Mouse (Mus musculus) kidney, embryonic 14.5 days (tissue): ENCODE measurements around the gene Phf10. TPM values are rescaled to one million over a fixed set of nuclear protein-coding genes. Genes with fewer than 3 reads are reported as not detected.
"Not testable (repeated sequence)": the region's sequence is repeated elsewhere in the genome, so short reads cannot be mapped to it uniquely, and the experiment has no call there.

ENCODE experiments used
- ATAC-seq: fragments of 200-750 bp; cut with Nextera tagmentation; 2 replicates; pipeline ENCODE4 v1.8.0; 2017; ENCODE audit warnings: moderate number of reproducible peaks, mild to moderate bottlenecking, moderate TSS enrichment, moderate library complexity; ENCODE audit not compliant: low FRiP score, low TSS enrichment
- H3K27ac ChIP-seq: fragments of 300-500 bp; sonication (generic); 2 replicates; pipeline ENCODE4 v1.5.1; 2014; ENCODE audit warnings: low read depth, mild to moderate bottlenecking, low read length, moderate library complexity, mixed read lengths
- H3K27me3 ChIP-seq: fragments of 300-500 bp; sonication (generic); 2 replicates; pipeline ENCODE4 v1.6.1; 2014; ENCODE audit warnings: mild to moderate bottlenecking, low read length; ENCODE audit not compliant: control insufficient read depth, insufficient read depth
- H3K36me3 ChIP-seq: fragments of 300-500 bp; sonication (generic); 2 replicates; pipeline ENCODE4 v1.6.1; 2014; ENCODE audit warnings: low read length, mixed read lengths; ENCODE audit not compliant: control insufficient read depth, insufficient read depth
- H3K4me1 ChIP-seq: fragments of 300-500 bp; sonication (generic); 2 replicates; pipeline ENCODE4 v1.6.1; 2014; ENCODE audit warnings: low read length, mixed read lengths; ENCODE audit not compliant: control insufficient read depth, insufficient read depth
- H3K4me2 ChIP-seq: fragments of 300-500 bp; sonication (generic); replicated peaks from 2 replicates; pipeline ENCODE4 v1.6.1; 2014; ENCODE audit warnings: low read depth, mild to moderate bottlenecking, low read length
- H3K4me3 ChIP-seq: fragments of 300-500 bp; sonication (generic); 2 replicates; pipeline ENCODE4 v1.5.1; 2014; ENCODE audit warnings: mild to moderate bottlenecking, low read length
- H3K9ac ChIP-seq: fragments of 300-500 bp; sonication (generic); 2 replicates; pipeline ENCODE4 v1.6.1; 2014; ENCODE audit warnings: low read depth, mild to moderate bottlenecking, low read length, moderate library complexity
- H3K9me3 ChIP-seq: fragments of 300-500 bp; sonication (generic); 2 replicates; pipeline ENCODE4 v1.6.1; 2016; ENCODE audit warnings: low read length; ENCODE audit not compliant: control insufficient read depth
- WGBS: fragments of 180-500 bp; shearing (Covaris S2); extraction: QIAGEN DNeasy Blood & Tissue Kit; methylation state at CpG from one replicate; pipeline ENCODE4 v1.1.7; 2014; 5-methylcytosine and 5-hydroxymethylcytosine counted together
- polyA plus RNA-seq: library from polyadenylated mRNA; unstranded; fragments of >200 nt; fragmentation: Nextera tagmentation; extraction: Ambion mirVana; gene quantifications from 2 replicates; pipeline ENCODE4 v1.2.1, GENCODE M21; 2014

The Phf10 gene
- polyA plus RNA-seq, 1 experiment from 2014 or later: 37.4 TPM

GRCm38 (mm10) chr17:14909331-14909730, 51.7 kb downstream of the Phf10 start:
- H3K36me3 ChIP-seq: no peaks in the 10 kb centered on the region
- no peak for ATAC-seq
- H3K4me3 ChIP-seq: no peak overlapping the region
- H3K27ac ChIP-seq: no peak overlapping the region
- H3K27me3 ChIP-seq: no peaks in the 10 kb centered on the region
- 83% methylated on average over 5 of the region's 5 CpGs for whole genome bisulfite sequencing
- no peak overlapping the region for H3K9ac ChIP-seq
- H3K4me1 ChIP-seq: no peaks in the 10 kb centered on the region
- no peak overlapping the region for H3K4me2 ChIP-seq
- H3K9me3 ChIP-seq: no peaks in the 10 kb centered on the region

GRCm38 (mm10) chr17:14907136-14907535, 53.9 kb downstream of the Phf10 start:
- H3K9me3 ChIP-seq: no peaks in the 10 kb centered on the region
- ATAC-seq: no peak
- no peaks in the 10 kb centered on the region for H3K27me3 ChIP-seq
- H3K9ac ChIP-seq: no peak overlapping the region
- H3K36me3 ChIP-seq: no peaks in the 10 kb centered on the region
- H3K4me2 ChIP-seq: no peak overlapping the region
- H3K4me3 ChIP-seq: no peak overlapping the region
- no peaks in the 10 kb centered on the region for H3K4me1 ChIP-seq
- no peak overlapping the region for H3K27ac ChIP-seq
- WGBS: 78% methylated on average over 12 of the region's 12 CpGs

DNA sequence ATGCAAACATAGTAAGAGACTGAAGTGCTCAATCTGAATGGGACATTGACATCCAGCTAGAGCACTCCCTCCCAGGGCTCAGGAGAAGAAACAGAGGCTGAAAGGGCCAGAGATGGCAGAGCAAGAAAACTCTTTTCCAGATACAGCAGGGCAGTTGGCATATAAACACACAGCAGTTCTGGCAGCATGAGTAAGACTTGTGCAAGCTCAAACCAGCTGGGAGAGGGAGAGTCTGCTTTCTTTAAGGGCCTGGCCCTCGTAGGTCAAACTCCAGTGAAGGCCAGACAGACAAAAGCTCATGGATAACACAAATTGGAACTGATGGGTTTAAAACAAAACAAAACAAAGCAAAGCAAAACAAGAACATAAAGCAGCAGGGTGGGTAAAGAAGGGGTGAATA, 54.5 kb downstream of the Phf10 start:
- Histone ChIP-seq H3K9ac (no peak overlapping the region), H3K4me3 (no peak overlapping the region), H3K4me2 (no peak overlapping the region), H3K36me3 (no peaks in the 10 kb centered on the region), H3K27ac (no peak overlapping the region), H3K4me1 (no peaks in the 10 kb centered on the region), H3K27me3 (no peaks in the 10 kb centered on the region), H3K9me3 (no peaks in the 10 kb centered on the region)
- ATAC-seq: no peak
- WGBS: 30% methylated on average over 1 of the region's 1 CpGs

DNA sequence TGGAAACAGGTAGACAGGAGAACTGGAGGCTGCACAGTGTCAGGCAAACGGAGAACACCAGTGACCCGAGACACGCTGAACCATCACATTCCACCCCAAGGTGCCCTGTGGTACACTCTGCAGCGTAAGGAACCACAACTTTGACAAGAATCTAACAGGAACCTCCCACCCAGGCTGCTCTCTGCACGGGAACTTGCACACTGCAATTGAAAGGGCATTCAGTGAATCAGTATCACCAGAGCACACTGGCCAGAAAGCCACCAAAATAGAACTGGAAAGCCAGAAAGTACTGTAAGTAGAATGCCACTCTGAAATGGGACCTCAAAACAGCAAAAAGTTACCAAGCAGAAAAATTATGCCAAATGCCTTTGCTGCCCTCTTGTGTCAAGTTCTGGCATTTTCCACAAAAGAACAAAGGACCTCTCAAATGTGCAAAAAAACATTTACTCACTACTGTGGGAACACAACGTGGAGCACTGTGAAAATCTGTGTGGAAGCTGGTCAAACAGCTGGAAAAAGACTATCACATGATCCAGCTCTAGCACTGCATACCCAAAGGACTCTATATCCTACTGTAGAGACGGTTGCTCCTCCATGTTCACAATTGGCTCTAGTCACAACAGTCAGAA, 56.3 kb downstream of the Phf10 start:
- no peaks in the 10 kb centered on the region for H3K36me3 ChIP-seq
- H3K27me3 ChIP-seq: no peaks in the 10 kb centered on the region
- 53% methylated on average over 7 of the region's 7 CpGs for WGBS
- no peak overlapping the region for H3K27ac ChIP-seq
- no peak overlapping the region for H3K9ac ChIP-seq
- no peaks in the 10 kb centered on the region for H3K4me1 ChIP-seq
- H3K4me3 ChIP-seq: no peak overlapping the region
- ATAC-seq: peak; percentile 30; the same call in 1 of the 2 replicates
- H3K4me2 ChIP-seq: no peak overlapping the region
- H3K9me3 ChIP-seq: no peaks in the 10 kb centered on the region

DNA sequence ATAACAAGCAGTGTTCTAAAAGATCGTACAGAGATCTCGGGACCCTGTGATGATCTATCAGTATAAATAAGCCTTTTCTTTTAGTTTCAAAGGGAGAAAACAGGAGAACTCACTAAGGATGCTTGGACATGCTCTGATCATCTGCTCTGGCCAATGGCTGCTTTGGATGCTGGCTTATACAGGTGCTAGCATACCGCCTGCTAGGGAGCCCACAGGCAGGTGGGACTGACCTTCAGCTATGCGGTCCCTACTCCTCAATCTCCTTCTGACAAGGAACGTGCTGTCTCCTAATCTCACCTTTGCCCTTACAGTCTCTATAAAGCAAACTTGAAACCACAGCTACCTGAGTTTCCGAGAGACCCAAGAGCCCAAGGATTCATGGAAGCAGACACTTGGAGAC, 56.9 kb downstream of the Phf10 start:
- Histone ChIP-seq H3K4me2 (no peak overlapping the region), H3K27ac (no peak overlapping the region), H3K4me1 (no peaks in the 10 kb centered on the region), H3K9ac (no peak overlapping the region), H3K9me3 (no peaks in the 10 kb centered on the region), H3K27me3 (no peaks in the 10 kb centered on the region), H3K36me3 (no peaks in the 10 kb centered on the region), H3K4me3 (no peak overlapping the region)
- ATAC-seq: no peak
- WGBS: 87% methylated on average over 6 of the region's 6 CpGs

DNA sequence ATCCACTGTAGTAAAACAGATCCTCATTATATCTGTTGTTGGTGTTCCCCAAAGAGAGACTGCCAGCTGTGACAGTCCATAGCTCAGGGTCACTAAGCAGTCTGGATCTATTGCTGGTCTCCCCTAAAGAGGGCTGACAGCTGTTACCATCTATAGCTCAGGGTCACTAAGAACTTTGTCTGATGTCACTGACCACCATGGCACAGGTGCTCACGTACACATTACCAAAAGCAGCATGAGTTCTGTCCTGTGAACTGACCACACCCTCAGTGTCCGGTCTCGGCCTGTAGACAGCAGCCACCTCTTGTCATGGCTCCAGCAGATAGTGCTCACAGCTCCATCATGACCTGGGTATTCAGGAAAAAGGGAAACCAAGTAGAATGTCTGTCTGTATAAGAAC, 57.9 kb downstream of the Phf10 start:
- ATAC-seq: no peak
- H3K27me3 ChIP-seq: no peaks in the 10 kb centered on the region
- no peak overlapping the region for H3K9ac ChIP-seq
- no peaks in the 10 kb centered on the region for H3K36me3 ChIP-seq
- WGBS: 89% methylated on average over 3 of the region's 3 CpGs
- no peak overlapping the region for H3K4me3 ChIP-seq
- no peak overlapping the region for H3K4me2 ChIP-seq
- no peaks in the 10 kb centered on the region for H3K4me1 ChIP-seq
- no peaks in the 10 kb centered on the region for H3K9me3 ChIP-seq
- no peak overlapping the region for H3K27ac ChIP-seq

GRCm38 (mm10) chr17:14898972-14899371, 62.1 kb downstream of the Phf10 start:
- WGBS: 70% methylated on average over 1 of the region's 1 CpGs

GRCm38 (mm10) chr17:14895058-14895457, 66.0 kb downstream of the Phf10 start:
- not testable (repeated sequence) for H3K4me2 ChIP-seq, H3K9me3 ChIP-seq, ATAC-seq

More at GRCm38 (mm10) chr17:14898972-14899371, 62.1 kb downstream of the Phf10 start:
- Histone ChIP-seq H3K4me3 (no peak overlapping the region), H3K4me2 (no peak overlapping the region), H3K27me3 (no peaks in the 10 kb centered on the region), H3K4me1 (no peaks in the 10 kb centered on the region), H3K9me3 (no peaks in the 10 kb centered on the region), H3K9ac (no peak overlapping the region), H3K36me3 (no peaks in the 10 kb centered on the region), H3K27ac (no peak overlapping the region)
- ATAC-seq: no peak

More at GRCm38 (mm10) chr17:14895058-14895457, 66.0 kb downstream of the Phf10 start:
- not testable (repeated sequence) for H3K4me3 ChIP-seq, H3K36me3 ChIP-seq, H3K27me3 ChIP-seq, H3K9ac ChIP-seq, H3K4me1 ChIP-seq, H3K27ac ChIP-seq
